Mouse (Mus musculus): ENCODE data around the gene Afdn.
"Not testable (repeated sequence)": the region's sequence is repeated elsewhere in the genome, so short reads cannot be mapped to it uniquely, and the experiment has no call there.

The Afdn gene

DNA sequence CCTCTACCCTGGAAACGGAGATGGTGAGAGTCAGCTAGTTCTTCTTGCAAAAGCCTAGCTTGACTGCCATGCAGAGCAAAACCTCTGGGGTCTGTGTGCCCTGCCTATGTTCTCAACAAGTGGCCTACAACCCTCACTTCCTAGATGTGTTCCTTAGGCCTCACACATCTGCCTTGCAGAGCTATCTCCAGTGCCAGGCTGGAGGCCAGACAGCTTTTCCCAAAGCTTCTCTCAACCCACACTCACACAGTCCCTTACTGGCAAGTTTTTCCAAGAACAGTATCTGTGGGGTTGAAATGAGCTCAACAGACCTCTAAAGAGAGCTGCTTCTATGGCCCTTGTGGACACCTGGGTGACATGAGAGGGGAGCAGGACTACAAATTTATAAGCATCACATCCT, 191.2 kb downstream of the Afdn start:
- DNase-seq (ENCODE audit: low read depth, low spot score) = not testable (repeated sequence)
